Mouse (Mus musculus): ENCODE measurements at regions not wholly inside any gene's neighbourhood (a gene's known extent, or its start where the extent isn't known, plus 50 kb on each side); places are given as distances from the start of the nearest gene placed in this dataset.

DNA sequence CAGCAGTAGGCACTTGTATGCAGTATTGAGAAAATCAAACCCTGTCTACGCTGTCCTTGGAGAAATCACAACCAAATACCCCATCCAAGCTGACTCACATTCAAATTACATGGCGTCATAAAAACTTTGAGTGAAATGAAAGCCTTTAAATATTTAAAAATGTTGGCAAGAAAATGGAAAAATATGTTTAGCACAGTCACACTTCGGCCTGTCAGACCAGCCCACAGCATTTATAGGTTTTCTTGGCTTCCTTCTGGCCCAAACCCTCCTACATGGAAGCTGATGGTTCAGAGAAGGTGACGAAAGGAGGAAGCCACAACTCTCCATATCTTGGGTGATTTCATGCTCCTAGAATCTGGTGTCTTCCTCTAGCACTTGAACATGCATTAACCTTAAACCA is 240.9 kb upstream of the Gm5148 start:
- no peak for DNase-seq (ENCODE audit: low spot score)

- no peak for DNase-seq (ENCODE audit: low spot score)
Observed at GRCm38 (mm10) chr3:37964083-37964482, 239.8 kb upstream of the Gm5148 start.

DNA sequence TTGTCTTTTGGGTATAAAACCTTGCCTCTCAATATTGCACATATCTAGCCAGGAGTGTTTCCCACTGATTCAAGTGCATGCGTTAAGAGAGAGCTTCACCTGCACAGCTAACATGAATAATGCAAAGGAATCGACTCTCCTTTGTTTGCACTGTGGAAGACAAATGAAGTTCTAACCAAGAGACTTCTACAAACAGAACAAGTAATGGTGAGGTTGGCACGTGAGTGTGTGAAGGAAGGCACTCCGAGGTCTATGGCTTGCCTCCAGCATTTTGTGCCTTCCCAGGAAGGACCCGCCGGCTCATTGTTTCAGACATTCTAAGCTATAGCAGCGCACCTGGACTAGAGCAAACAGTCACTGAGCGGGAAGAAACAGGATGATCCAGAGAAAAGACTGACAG is 238.5 kb upstream of the Gm5148 start:
- DNase-seq (ENCODE audit: low spot score) = no peak

- DNase-seq (ENCODE audit: low spot score) = no peak
Observed at GRCm38 (mm10) chr3:37962043-37962810, 237.9 kb upstream of the Gm5148 start.

GRCm38 (mm10) chr3:37958361-37958978 is 234.2 kb upstream of the Gm5148 start:
- no peak for DNase-seq (ENCODE audit: low spot score)

GRCm38 (mm10) chr3:37956543-37956942 is 232.3 kb upstream of the Gm5148 start:
- DNase-seq (ENCODE audit: low spot score) = no peak

DNA sequence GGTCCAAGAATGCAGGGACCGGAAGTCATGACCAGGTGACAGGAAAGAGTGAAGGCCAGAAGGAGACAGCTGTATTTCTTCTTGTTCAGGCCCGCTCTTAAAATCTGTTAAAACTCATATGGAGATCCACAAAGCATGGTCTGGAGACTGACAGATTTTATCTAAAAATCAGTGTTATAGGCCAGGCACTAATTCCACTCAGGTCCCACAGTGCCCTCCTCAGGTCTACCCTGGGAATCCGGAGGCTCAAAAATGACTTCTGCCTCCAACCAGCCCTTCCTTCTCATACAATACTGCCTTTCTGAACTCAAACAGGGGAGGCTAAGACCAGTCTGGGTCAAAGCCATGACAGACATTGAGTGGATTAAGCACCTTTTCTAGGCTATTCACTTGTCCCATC is 228.6 kb upstream of the Gm5148 start:
- DNase-seq (ENCODE audit: low spot score) = no peak

DNA sequence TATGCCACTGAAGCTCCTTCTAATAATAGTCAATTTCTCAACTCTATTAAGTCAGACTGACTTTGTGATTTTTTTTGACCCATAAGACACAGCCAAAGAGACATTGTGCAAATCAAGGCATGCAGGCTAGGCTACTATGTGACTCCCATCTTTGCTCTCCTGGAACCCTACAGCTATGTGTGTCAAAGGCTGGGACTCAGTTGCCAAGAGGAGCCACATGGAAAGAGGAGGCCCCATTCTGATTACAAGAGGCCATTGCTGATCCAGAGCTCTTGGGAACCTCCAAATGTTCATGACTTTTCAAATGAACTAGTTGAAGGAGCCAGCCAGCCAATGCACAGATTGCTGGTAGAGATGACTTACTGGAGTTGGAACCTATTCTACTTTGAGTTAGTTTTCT is 228.0 kb upstream of the Gm5148 start:
- DNase-seq (ENCODE audit: low spot score) = no peak

DNA sequence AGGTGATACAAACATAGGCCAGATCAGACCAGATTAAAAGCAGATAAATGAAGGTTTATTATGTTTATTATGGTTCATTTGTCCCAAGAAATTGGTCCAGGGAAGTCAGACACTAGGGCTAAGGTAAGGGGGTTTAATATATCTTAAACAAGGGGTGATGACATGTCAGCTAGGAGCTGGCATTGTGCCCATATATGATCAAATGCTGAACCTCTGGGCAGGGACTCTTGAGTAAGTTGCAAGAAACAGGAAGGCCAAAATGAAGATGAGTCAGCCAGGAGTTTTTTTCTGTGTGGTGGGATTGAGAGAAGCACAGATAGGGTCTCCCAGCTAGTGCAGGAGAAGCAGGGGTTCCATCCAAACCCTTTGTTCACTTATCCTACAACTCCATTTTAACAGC is 219.4 kb upstream of the Gm5148 start:
- DNase-seq (ENCODE audit: low spot score) = no peak

- DNase-seq (ENCODE audit: low spot score) = no peak
Observed at GRCm38 (mm10) chr3:37940016-37940415, 215.7 kb upstream of the Gm5148 start.

DNA sequence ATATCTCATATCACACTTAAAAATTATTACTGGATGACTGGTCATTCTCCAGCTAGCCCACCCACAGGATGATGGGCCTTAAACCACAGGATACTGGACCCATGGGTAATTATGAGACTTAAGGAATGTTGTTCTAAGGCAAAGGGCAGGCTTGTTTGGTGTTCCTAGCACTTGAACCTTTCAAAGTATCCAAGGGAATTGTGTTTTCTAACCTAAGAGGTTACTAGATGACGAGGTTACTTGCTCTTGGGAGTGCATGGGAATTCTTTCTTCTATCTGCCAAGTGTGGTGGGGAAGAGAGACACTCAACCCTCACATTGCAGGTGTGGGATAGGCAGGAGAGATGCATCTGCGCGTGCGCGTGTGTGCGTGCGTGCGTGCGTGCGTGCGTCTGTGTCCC is 214.6 kb upstream of the Gm5148 start:
- DNase-seq (ENCODE audit: low spot score) = no peak

DNA sequence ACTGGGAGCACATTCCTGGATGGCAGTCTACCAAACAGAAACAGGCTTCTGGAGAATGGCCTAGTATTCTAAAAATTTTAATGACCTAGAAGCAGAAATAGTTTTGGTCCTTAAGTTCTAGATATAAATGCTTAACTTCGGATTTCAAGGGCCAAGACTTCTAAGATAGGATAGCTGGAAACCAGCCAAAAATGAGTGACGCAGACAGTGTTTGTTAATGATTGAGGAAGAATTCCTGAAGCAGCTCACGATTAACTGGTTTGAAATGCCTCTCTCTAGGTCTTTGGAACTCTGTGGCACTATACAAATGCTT is 213.9 kb upstream of the Gm5148 start:
- no peak for DNase-seq (ENCODE audit: low spot score)

- DNase-seq (ENCODE audit: low spot score) = no peak
Observed at GRCm38 (mm10) chr3:37937381-37938283, 213.3 kb upstream of the Gm5148 start.

- no peak for DNase-seq (ENCODE audit: low spot score)
Observed at GRCm38 (mm10) chr3:37936251-37936931, 212.1 kb upstream of the Gm5148 start.

DNA sequence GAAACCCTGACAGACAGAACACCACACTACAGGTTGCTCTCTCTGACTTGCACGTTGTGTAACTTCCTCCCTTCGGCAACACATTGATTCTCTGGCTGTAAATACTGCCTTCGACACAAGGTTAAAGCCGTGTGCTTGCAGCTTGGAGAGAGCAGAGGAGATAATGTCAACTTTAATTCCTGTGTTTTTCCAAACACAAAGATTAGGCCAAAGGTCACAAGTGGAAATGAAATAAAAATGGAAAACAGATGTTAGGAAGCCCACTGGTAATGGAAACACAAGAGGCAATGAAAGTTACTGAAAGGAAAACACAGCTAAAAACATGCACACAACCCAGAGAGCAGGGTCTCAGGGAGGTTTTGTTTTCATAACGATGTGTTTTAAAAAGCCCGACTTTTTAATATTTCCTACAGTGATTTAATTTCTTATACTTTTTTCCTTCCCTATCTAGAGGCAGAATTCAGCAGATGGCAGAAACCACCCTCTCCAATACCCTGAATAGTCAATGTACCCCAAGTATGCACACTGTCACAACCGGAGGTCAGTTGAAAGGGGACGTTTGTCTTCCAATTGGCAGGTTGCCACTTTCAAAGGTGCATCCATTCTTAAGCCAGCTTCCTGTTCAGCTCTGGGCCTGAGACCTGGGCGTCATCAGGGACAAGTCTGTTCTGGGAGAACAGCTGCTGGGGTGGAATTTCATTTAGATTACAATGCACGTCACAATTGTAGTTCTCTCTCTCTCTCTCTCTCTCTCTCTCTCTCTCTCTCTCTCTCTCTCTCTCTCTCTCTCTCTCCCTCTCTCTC is 210.8 kb upstream of the Gm5148 start:
- DNase-seq (ENCODE audit: low spot score) = no peak

GRCm38 (mm10) chr3:37934236-37934635 is 209.9 kb upstream of the Gm5148 start:
- DNase-seq (ENCODE audit: low spot score) = no peak

DNA sequence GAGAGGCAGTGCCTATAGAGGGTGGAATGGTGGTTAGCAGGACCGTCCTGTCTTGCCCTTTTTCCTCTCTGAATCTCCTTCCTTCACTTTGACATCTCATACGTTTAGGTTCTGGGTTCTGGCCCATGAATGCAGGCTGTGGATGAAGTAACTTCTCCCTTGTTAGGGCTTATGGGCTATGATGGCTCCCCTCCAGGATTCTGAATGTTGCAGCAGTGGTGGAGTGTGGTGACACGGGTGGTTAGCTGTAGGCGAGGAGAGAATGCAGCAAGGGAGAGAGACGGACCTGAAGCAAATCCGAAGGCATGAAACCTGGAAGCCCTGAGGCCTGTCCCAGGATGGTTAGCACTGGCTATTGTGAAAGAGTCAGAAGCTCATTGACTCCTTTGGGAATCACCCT is 204.4 kb upstream of the Gm5148 start:
- no peak for DNase-seq (ENCODE audit: low spot score)

- DNase-seq (ENCODE audit: low spot score) = no peak
Observed at GRCm38 (mm10) chr3:37919450-37920156, 195.3 kb upstream of the Gm5148 start.

DNA sequence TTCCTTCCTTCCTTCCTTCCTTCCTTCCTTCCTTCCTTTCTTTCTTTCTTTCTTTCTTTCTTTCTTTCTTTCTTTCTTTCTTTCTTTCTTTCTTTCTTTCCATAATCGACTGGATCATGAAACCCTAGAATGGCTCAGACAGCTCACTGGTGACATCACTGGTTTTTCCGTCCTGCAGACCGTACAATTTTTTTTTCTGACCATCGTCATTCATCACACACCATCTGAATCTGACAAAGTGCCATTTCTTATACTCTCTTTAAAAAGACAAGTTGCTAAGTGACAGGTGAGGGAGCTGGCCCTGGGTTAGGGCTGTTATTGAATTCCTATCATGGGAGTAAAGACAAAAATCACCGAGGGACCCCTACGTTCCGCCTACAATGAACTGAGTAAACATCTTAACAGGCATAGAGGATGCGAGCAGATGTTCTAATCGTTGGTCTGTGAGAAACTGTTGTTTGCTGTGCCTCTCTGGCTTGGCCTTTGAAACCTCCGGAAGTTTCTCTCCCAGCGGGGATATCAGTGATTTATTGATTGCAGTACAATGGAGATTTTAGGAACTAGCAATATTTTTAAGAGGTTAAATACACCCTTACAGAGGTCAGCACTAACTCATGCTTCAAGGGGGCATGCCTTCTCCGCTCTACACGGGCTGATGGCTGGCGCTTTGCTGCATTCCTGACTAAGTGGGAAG is 192.6 kb upstream of the Gm5148 start:
- no peak for DNase-seq (ENCODE audit: low spot score)

GRCm38 (mm10) chr3:37916281-37916680 is 192.0 kb upstream of the Gm5148 start:
- DNase-seq (ENCODE audit: low spot score) = no peak
